Mouse (Mus musculus): ENCODE measurements around the gene Tgfbr2. TPM values are rescaled to one million over a fixed set of nuclear protein-coding genes. Genes with fewer than 3 reads are reported as not detected.

The Tgfbr2 gene
- total RNA-seq, 4 experiments from 2014 or later: 33.5 to 39.3 (median 35.0) TPM

DNA sequence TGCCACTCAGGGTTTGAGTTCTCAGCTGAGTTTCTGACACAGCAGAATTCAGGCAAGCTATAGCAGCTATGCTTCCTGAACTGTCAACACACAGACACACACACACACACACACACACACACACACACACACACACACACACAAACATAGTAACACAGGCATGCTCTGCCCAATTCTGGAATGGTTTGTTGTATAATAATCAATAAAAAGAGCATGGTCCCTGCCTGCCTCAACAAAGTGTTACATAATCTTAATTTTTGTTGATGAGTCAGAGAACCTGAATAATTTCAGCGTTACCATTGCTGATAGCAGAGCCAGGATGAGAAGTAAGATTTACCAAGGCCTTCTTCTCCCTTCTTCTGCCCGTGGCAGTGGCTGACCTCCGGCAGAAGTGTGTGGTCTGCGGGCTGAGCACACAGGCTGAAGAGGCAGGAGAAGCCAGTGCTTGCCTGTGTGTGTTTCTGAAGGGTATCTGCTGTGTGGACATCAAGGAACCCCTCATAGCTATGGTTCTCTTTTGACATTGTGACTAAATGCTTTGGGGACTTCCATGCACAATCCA, 18.8 kb upstream of the Tgfbr2 start:
- DNase-seq (ENCODE audit: low spot score): no peak

DNA sequence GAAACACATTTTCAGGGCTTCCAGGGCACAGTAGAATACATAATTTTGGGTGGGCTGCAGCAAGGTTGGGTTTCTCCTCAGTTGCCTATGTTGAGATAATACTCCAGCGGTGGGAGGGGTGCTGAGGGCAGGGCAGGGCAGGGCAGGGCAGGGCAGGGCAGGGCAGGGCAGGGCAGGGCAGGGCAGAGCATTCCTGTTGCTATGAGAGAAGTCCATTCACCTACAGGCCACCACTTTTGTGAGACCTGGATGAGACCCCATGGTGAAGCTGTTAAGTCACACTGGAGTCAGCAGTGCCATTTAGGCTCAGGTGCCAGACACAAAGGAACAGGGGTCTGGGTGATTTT, 18.3 kb upstream of the Tgfbr2 start:
- DNase-seq (ENCODE audit: low spot score): no peak

DNA sequence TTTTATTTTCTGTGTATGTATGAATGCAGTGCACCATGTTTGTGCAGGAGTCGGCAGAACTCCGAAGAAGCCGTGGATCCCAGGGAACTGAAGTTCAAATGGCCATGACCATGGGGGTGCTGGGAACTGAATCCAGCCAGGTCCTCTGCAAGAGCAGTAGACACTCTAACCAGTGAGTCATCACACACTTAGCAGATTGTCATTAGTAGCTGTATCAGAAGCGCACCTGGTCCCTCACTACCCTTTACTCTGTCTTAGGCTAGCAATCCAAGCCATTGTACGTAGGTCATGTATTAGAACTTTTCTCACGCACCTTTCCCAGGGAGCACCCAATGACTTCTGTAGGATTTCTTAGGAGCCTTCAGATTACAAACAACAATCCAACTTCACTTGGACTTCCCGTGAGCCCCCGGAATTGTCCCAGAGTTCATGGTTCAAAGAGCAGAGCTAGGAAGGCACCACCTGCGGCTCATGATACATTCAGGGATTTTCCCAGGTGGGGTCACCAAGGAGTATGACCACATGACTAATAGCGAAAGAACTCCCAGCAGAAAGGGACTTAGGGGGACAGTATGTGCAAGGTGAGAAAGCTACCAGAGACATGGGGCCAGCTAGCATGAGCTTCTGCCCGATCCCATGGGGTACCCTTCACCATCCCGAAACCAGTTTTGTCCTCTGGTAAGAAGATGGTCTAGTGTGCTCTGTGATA, 17.8 kb upstream of the Tgfbr2 start:
- DNase-seq (ENCODE audit: low spot score): no peak

DNA sequence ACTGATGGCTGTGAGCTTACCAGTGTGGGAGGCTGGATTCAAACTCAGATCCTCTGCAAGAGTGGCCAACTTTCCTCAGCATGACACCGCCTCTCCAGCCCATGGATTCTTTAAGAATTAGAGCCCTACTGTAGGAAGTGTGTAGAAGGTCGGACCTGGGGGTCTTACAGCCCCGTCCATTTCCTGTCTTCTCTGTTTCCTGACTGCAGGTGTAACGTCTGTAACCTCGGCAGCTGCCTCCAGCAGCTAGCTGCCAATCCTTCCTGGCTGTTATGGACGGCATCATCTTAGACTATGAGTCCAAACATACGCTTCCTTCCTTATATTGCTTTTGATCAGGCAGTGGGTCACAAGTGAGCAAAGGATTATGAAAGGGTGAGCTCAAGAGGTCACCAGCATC, 17.1 kb upstream of the Tgfbr2 start:
- no peak for DNase-seq (ENCODE audit: low spot score)

DNA sequence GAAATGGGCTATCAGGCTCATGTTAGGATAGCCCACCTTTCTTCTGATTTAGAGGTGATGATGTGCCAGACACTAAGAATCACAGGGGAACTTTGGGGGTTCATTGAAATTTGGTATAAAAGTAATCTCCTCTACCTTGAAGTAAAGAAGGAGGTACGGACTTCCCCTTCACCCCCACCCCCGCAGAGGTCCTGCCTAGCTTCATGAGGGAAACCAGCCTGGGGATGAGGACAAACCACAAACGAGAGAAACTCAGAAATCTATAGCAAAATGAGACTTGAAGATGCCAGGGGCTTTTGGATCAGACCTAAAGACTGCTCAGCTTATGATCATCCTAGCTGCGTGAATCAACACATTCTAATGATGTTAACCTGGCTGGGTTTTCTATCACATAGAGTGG, 14.7 kb upstream of the Tgfbr2 start:
- no peak for DNase-seq (ENCODE audit: low spot score)

DNA sequence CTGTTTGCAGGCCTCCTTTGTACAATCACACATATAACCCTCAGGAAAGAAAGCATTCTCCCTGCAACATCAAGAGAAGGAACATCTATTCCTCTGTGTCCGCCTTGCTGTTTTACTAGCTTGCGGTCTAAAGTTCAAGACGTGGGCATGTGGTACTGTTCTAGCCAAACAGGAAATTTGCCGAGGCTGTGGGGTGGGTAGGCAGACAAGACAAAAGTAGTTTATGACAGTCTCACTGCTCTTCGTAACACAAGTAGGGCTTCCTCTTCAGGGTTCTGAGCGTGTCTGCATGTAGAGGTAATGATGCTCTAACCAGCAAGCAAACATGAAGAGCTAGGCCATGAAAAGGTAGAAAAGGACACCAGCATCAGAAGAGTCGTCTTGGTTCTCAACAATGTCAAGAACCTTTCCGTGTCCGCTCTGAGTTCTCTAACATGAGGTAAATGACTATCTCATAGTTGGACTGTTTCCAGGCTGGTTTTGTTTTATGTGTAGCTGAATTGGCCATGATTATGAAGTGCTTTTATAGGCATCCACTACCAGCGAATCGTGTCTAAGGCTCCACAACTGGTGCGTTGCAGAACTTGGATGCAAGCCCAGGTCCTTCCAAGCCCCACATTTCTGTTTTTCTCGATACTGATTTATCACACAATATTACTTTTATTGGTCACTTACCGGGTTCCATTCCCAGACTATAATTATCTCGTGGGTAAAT, 13.9 kb upstream of the Tgfbr2 start:
- DNase-seq (ENCODE audit: low spot score): no peak

DNA sequence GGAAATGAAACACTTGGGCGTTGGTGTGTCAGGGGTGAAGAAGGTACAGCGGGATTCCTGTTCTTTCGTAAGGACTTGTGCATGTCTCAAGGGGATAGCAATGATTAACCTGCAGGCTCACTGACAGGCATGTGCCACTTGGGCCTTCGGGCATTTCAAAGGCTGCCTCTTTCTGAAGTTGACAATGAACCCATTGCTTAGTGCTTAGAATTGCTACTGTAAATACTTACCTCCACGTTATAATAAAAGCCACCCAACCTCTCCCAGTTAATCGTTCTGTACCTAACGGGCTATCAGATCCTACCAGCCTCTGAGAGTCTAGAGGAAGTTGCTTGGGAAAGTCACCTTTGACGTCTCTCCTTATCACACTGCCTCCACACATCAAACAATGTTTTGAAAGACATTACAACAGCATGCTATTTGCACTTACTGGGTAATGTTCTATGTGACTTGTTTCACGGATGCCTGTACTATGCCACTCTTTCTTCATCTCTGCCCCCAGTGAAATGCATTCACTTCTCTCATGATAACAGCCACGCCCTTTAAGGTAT, 12.1 kb upstream of the Tgfbr2 start:
- no peak for DNase-seq (ENCODE audit: low spot score)

DNA sequence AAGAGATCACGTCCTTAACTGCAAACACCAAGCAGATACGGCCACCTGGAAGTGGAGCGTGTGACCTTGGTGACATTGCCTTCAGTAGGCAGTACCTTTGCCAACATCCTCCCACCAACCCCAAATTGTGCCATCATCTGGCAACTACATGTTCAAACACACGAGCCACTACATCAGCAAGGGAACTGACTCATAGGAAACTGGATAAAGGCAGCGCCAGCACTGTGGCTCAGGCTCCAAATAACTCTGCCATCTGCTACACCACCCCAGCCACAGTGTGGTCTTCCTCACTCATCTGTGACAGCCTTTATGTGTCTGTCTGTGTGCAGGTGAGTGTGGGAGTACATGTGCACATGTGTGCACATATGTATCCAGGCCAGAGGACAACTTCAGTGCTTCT, 9.7 kb upstream of the Tgfbr2 start:
- no peak for DNase-seq (ENCODE audit: low spot score)

DNA sequence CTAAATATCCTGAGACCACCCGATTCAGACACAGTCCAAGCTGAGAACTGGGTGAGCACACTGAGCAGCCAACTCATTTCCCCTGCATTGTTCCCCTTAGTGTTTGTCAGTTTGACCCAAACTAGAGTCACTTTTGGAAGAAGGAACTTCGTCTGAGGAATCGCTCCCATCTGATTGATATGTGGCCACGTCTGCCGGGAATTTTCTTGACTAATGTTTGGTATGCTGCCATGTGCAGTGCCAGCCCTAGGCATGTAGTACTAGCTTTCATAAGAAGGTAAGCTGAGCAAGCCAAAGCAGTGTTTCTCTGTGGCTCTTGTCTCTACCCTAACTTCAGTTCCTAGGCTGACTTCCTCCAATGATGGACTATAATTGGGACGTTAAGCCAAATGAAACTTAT, 7.9 kb upstream of the Tgfbr2 start:
- DNase-seq (ENCODE audit: low spot score): no peak

DNA sequence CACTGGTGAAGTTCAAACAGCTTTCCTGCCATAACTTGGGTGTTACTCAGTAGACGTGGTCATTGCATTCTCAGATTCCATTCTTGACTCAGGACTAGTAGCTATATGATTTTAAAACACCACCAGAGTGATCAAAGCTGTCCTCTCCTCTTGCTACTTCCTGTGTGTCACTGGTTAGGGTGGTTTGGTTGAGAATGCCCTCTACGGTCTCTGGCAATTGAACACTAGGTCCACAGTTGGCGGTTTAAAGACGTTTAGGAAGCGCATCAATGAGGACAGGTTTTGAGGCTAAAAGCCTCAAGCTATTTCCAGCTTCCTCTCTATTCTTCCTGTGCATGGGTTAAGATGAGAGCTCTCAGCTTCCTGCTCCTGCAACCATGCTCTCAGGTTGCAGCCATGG, 6.4 kb upstream of the Tgfbr2 start:
- no peak for DNase-seq (ENCODE audit: low spot score)

DNA sequence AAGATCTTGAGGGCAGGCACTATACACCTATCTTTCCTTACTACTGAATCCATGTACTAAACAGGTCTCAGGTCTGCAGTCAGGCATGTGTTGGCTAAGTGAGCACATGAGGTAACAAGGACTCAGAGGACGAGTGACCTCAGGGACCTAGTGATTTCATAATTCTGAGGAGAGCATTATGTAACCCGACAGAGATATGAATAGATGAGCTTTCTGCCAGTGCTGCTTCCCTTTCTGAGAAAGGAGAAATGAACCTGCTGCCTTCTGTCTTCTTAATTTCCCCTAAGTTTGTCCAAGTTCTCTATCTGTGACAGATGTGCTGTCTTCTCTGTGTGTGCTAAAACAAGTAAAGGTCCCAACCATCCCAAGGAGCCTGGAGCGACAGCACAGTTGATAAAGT, 3.0 kb upstream of the Tgfbr2 start:
- peak; percentile 66 for DNase-seq (ENCODE audit: low spot score)

DNA sequence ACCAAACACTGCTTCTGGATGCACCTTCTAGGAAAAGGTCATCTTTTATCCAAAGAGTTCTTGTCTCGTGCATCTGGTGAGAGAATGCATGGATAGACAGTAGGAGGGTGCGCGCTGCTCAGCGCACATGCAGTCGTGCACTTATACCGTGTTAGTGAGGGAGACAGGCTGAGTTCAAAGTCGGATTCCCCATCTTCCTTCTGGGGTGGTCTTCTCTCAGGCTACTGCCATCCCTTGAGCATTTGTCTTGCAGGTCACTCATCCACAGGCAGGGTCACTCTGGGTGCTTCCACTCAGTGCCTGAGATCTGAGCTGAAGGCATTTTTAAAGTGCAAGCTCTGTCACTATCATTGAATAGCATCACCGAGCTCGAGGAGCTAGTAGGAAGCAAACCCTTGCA, 1.9 kb upstream of the Tgfbr2 start:
- DNase-seq (ENCODE audit: low spot score): no peak

DNA sequence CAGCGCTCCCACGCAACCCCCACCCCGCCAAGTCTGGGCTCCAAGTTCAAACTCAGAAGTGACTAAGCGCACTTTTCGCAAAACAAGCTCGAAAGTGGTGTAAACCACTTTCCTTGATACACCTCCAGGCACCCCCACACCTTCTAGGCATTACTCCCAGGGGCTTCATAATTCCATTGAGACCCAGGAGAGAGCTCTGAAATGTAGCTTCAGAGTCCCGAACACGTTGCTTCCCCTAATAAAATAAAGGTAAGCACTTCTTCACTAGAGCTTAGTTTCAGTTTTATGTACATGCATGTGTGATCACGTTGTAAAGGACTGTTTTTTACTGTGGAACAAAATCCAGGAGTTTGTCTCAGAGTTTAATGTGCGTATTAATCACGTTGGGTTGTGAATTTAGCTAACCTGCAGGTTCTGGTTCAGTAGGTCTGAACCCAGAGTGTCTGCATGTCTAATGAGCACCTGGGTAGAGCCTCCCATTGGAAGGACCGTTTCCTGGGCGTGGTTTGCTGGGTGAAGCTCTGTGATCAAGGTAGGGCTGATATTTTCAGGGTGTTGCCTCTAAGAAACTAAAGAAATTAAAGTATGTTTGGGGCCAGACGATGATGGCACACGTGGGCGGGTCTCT, 442 bp upstream of the Tgfbr2 start:
- DNase-seq (ENCODE audit: low spot score): no peak

DNA sequence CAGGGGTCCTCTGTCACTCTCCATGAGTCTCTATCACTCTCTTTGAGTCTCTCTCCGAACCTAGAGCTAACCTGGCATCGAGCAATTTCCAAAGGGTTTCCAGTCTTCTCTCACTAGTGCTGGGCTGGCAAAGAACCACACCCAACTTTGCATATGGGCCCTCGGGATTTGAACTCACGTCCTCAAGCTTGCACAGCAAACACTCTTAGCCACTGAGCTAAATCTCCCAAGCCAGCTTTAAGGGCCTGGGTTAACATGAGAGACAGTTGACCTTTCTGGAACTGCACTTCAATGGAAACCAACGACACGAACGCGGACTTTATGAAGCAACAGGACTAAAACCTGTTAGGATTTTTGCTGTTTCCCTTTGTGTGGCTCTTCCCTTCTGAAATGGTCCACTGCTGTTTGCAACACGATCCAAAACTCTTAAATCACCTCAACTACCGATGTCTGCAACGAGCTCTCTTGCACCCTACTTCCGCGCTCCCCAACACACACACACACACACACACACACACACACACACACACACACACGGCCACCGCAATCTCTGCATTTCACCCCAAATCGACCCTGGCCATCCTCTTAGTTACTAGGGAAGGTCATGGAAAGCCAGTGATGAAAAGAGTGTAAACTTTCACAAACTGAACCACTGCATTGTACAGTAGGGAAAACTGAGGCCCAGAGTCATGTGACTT, 1.5 kb downstream of the Tgfbr2 start:
- DNase-seq (ENCODE audit: low spot score): no peak

DNA sequence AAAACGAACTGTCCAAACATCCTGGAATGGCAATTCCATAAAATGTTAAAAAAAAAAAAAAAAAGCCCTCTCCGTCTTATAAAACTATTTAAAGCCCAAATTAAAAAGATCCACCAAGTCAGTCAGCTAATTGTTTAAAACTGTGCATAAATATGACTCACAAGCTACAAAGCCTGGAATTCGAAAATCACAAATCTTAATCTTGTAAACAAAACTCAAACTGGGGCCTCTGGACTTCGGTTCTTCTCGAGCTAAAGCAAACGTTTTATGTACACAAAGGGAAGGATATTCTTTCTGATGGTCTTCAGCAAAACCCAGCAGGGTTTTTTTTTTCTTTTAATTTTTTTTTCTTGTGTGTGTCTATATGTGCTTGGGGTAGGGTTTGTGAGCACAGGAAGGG, 2.1 kb downstream of the Tgfbr2 start:
- no peak for DNase-seq (ENCODE audit: low spot score)

DNA sequence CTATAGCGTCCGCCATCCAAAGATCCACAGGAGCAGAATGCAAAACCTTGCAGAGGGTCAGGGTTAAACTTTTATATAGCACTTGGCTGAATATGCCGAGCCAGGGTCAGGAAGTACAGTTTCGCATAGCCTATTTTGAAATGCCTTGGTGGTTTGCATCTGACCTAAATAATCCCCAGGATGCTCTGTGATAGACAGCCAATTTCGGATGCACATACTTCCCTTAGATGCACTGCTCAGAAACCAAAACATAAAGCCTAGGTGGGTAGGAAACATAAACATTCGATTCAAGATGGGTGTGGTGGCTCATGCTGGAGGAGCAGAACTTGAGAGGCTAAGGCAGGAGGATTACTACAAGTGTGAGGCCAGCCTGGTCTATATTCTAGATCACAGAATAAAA, 6.1 kb downstream of the Tgfbr2 start:
- no peak for DNase-seq (ENCODE audit: low spot score)

DNA sequence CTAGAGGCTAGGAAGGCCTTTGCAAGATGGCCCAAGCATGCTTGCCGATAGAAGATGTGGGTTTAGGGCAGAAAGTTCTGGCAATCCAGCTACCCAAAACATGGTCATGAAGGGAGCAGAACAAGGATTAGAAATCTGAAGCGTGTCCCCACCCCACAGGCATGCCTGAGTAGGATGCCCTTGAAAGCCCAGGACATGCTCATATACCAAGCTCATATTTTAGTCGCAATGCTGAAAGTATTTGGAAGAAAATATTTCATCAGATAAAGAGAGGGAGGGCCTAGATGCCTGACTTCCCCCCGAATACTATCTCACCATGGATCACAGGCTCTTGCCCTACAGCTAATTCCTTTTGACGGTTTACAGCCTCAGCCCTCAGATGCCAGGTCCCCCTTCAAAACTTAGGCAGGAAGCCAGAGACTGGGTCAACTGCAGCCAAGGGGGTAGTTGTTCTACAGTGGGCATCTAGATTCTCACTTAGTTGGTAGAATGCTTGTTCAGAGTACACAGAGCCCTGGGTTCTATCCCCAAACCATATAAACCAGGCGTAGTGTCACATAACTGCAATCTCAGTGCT, 7.8 kb downstream of the Tgfbr2 start:
- no peak for DNase-seq (ENCODE audit: low spot score)

DNA sequence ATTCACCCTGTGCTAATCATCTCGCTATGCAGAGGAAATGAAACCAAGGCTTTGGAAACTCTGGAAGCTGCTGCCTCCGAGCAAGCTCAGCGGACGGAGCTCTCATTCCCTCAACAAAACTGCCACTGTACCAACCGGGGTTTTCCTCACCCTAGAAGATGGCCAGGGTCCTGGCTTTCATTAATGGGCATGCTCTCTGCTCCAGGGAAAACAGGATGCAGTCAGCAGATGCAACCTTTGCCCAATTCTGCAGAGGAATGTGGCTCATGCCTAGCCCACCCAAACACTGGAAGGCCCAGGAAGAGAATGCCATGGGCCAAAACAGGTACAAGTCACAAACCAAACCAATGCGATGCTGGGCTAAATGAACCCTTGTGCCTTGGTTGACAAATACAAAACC, 8.8 kb downstream of the Tgfbr2 start:
- DNase-seq (ENCODE audit: low spot score): no peak

DNA sequence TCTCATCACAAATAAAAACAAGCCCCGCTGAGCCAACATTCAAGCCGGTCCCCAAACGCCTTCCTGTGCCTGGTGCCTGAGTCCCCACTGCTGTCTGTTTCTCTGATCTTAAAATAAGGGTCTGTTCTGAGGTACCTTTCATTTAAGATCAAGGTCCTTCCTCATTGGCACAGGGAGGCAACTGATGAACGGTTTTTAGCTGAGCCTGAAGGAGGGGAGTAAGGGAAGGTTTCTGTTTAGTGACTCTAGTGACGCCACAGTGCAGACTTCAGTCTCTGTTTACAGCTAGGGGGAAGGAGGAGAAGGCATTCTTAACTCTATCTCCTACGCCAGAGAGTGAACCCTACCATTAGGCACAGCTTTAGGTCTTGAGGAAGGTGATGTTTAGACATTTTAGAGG, 11.3 kb downstream of the Tgfbr2 start:
- DNase-seq (ENCODE audit: low spot score): no peak

DNA sequence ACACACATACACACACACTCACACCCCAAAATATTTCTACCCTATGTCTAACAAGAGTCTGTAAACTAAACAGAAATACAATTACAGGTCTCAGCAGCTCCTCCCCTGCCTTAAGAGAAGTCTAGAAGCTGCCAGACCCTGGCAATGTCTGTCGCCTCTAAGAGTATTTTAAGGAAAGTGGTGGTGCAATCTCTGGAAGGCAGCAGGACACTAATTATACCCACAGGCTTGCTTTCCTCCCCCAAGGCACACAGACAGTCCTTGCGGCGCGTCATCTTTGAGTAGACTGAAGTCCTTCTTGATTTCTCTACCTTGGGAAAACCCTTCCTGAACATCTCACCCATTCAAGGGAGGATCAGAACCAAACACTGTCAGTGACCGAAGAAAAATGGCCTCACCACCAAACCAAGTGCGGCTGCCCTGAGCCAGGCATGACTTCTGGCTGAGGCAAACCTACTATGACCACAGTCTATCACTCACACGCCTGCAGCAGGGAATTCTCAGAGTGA, 12.2 kb downstream of the Tgfbr2 start:
- no peak for DNase-seq (ENCODE audit: low spot score)

DNA sequence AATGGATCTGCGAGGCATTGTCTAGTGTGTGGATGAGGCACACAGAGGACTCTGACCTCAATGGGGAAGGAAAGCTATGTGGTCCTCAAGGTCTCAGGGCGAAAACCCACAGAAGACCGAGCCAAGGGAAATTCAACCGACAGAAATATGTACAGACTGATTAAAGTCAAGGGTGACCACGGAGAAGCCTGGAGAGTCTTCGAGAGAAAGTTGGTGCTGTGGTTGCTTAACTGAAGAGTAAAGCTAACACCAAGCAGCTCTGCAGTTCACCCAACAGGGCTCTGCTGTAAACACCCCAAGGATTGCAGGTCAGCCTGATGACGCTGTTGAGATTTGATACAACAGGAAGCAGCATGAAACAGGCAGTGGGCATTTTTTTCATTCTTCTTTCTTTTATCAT, 14.3 kb downstream of the Tgfbr2 start:
- no peak for DNase-seq (ENCODE audit: low spot score)

All from heart, adult 8-10 months (tissue).